Mouse (Mus musculus): ENCODE measurements around the gene Pvalb.

DNA sequence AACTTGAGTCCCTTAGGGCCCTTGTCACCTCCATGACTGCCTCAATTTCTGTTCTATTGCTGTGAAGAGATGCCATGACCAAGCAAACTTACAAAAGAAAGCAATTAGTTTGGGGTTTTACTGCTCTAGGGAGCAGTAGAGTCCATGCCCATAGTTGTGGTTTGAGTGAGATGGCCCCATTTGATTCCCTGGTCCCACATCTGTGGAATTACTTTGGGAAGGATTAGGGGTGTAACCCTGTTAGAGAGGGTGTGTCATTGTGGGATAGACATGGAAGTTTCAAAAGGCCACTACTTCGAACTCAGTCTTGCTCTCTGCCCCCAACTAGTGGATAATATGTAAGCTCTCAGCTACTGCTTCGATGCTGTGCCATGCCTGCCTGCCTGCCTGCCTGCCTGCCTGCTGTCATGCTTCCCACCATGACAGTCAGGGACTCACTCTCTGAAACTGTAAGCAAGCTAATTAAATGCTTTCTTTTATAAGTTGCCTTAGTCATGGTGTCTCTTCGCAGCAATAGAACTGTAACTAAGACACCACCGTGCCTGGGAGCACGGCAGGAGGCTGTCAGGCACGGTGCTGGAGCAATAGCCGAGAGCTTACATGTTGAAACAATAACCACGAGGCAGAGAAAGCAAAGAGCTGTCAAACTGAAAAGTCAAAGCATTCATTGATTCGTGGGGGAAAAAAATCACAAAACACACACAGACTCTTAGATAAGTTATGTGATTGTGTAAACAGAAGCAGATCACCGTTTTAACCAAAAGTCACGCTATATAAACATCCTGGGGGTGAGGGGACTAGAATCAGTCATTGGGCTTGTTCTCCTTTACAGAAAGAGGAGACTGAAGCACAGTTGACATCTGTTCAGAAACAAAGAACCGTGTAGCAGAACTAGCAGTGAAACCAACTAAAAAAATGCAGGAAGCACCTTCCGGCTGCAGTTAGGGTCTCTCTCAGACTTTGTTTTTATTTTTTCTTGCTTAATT lies 25.4 kb upstream of the Pvalb start:
- TF ChIP-seq CHD2 (IDR thresholded peaks at IDR 0.05; ENCODE audit: low read depth, low read length) (no peak), MAFK (IDR thresholded peaks at IDR 0.05; ENCODE audit: insufficient read depth, low read depth, low read length) (no peak)

Measured in ES-E14 (cell line).